Mouse (Mus musculus) liver, postnatal 0 days (tissue): ENCODE measurements at regions not wholly inside any gene's neighbourhood (a gene's known extent, or its start where the extent isn't known, plus 50 kb on each side); places are given as distances from the start of the nearest gene placed in this dataset.

Experiments
- CTCF ChIP-seq: sonication (generic); IDR thresholded peaks from 2 replicates; pipeline ENCODE4 v1.5.1; 2016; ENCODE audit warnings: antibody characterized with exemption, low read depth
- EP300 ChIP-seq: IDR thresholded peaks from 2 replicates; pipeline ENCODE4 v1.6.1; 2016; ENCODE audit warnings: antibody characterized with exemption, low read depth, mild to moderate bottlenecking

DNA sequence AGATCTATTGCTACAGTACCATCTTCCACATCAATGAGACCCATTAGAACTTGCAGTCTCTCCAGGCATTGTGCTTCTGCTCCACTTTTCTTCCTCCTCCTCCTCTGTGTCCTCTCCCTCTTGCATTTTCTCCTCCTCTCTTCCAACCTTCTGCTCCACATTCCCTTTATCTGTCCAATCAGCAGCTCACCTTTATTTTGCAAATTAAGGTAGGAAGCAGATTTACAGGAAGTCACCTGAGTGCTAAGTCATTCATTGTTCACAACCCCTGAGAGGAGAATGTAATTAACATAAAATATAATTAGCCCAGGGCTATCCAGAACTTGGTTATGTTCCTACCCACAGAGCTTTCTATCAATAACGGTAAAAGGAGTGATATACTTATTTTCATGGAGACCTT lies 863.7 kb downstream of the Pla2g4a start:
- TF ChIP-seq CTCF: no peak
- no peak for TF ChIP-seq EP300
